Mouse (Mus musculus): ENCODE measurements at regions not wholly inside any gene's neighbourhood (a gene's known extent, or its start where the extent isn't known, plus 50 kb on each side); places are given as distances from the start of the nearest gene placed in this dataset.

- TF ChIP-seq EP300 (optimal IDR thresholded peaks at IDR 0.05) = no peak
- TF ChIP-seq CTCF (IDR thresholded peaks at IDR 0.05; ENCODE audit: low read depth) = no peak
Measured at GRCm38 (mm10) chr10:21498143-21498542, 94.8 kb upstream of the 1700020N01Rik start.
